Mouse (Mus musculus): ENCODE data around the gene Timp4.

DNA sequence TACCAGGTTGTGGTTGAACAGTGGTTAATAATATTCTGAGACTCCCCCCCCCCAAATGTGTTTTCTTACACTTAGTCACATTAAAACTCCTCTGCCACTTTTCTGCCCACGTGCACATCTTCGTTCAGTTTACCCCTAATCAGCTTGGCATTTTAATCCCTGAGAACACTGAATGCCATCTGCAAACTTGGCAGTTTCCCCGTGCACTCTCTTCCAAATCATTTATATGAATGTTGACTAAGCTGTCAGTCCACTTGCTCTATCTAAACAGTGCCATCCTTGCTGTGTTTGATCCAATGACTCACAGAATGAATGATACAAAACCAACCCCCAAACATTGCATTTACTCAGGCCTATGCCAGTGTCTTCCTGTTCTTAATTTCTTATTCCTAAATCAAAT lies 26.5 kb downstream of the Timp4 start:
- TF ChIP-seq CTCF (IDR thresholded peaks at IDR 0.05; ENCODE audit: borderline replicate concordance, control insufficient read depth, extremely low read depth, insufficient read depth, low read length, poor library complexity), result no peak
- TF ChIP-seq POLR2A (IDR thresholded peaks at IDR 0.05; ENCODE audit: control insufficient read depth, extremely low read depth, insufficient read depth, low read length, poor library complexity), result no peak
